Mouse (Mus musculus) embryo, embryonic 11.5 days (tissue): ENCODE measurements at regions not wholly inside any gene's neighbourhood (a gene's known extent, or its start where the extent isn't known, plus 50 kb on each side); places are given as distances from the start of the nearest gene placed in this dataset.

Experiments used
- DNase-seq: peaks from one replicate; pipeline ENCODE4 v3.0.0-alpha.2; 2012; ENCODE audit warnings: low read depth, low spot score

- no peak for DNase-seq
These were observed 157.4 kb upstream of the Tgfbr2 start for GRCm38 (mm10) chr9:116332485-116333118.

- no peak for DNase-seq
These were observed 156.2 kb upstream of the Tgfbr2 start for GRCm38 (mm10) chr9:116331406-116331805.

- no peak for DNase-seq
These were observed 155.6 kb upstream of the Tgfbr2 start for GRCm38 (mm10) chr9:116330796-116331195.

GRCm38 (mm10) chr9:116329147-116329546, 154.0 kb upstream of the Tgfbr2 start:
- DNase-seq = no peak

GRCm38 (mm10) chr9:116328201-116328600, 153.0 kb upstream of the Tgfbr2 start:
- no peak for DNase-seq

GRCm38 (mm10) chr9:116327080-116327479, 151.9 kb upstream of the Tgfbr2 start:
- DNase-seq = no peak

- DNase-seq = no peak
These were observed 149.8 kb upstream of the Tgfbr2 start for GRCm38 (mm10) chr9:116324971-116325370.

GRCm38 (mm10) chr9:116323871-116324721, 148.9 kb upstream of the Tgfbr2 start:
- no peak for DNase-seq

- no peak for DNase-seq
These were observed 146.7 kb upstream of the Tgfbr2 start for GRCm38 (mm10) chr9:116321908-116322307.

GRCm38 (mm10) chr9:116319421-116319820, 144.3 kb upstream of the Tgfbr2 start:
- no peak for DNase-seq

- no peak for DNase-seq
These were observed 141.5 kb upstream of the Tgfbr2 start for GRCm38 (mm10) chr9:116316582-116317095.

- no peak for DNase-seq
These were observed 139.6 kb upstream of the Tgfbr2 start for GRCm38 (mm10) chr9:116314803-116315202.

GRCm38 (mm10) chr9:116313932-116314790, 139.0 kb upstream of the Tgfbr2 start:
- no peak for DNase-seq

- DNase-seq = no peak
These were observed 136.2 kb upstream of the Tgfbr2 start for GRCm38 (mm10) chr9:116311364-116311763.

- DNase-seq = no peak
These were observed 126.4 kb upstream of the Tgfbr2 start for GRCm38 (mm10) chr9:116301602-116302001.

GRCm38 (mm10) chr9:116298791-116299190, 123.6 kb upstream of the Tgfbr2 start:
- DNase-seq = no peak

GRCm38 (mm10) chr9:116296349-116296748, 121.2 kb upstream of the Tgfbr2 start:
- DNase-seq = no peak

- no peak for DNase-seq
These were observed 118.9 kb upstream of the Tgfbr2 start for GRCm38 (mm10) chr9:116294073-116294472.

GRCm38 (mm10) chr9:116293110-116293509, 118.0 kb upstream of the Tgfbr2 start:
- DNase-seq = no peak

GRCm38 (mm10) chr9:116291624-116292023, 116.5 kb upstream of the Tgfbr2 start:
- DNase-seq = no peak

GRCm38 (mm10) chr9:116290896-116291295, 115.7 kb upstream of the Tgfbr2 start:
- DNase-seq = no peak
